Mouse (Mus musculus) A20 (cell line): ENCODE results near the gene Jag2.
A peak's percentile ranks its signal among the peaks of the same experiment; 100 is the strongest.

Source experiments
- DNase-seq: peaks from one replicate; pipeline ENCODE4 v3.0.0-alpha.2; 2011; ENCODE audit warnings: low read depth, low spot score

Gene Jag2

DNA sequence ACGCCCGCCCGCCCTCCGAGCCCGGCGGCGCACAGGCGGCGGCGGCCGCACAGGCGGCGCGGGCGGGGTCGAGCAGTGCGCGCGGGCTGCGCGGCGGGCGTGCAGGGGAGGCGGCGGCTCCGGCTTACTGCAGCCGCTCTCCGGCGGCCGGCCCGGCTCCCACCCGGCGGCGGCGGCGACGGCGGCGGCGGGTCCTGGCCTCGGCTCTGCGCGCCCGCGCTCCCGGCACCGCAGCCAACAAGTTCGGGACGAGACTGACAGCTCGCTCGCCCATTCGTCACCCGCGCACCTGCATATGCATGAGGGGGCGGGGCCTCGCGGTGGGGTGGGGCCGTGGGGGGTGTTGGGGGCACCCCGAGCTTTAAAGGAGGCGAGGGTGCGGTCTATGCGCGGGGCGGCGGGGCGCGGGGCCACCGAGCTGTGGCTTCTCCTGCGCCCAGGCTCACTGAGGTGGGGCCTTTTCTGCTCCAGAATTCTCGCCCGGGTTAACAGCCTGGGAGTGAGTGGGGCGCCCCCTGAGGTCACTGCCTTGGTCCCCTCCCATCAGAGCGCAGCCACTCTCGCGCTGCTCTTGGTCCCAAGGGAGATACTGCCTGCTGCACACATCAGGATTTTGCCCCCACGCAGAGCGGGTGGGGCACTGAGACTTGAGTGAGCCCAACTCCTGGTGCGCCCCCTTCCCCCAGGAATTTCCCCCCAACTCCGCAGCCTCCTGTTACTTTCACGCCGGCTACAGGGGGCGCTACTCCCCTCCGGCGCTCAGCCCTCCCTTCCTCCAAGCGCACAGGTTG lies at the start of gene Jag2:
Gene Jag2 (minus strand): TSS at position 215 of the 791 bp plus-strand sequence.
- peak; percentile 77 for DNase-seq

DNA sequence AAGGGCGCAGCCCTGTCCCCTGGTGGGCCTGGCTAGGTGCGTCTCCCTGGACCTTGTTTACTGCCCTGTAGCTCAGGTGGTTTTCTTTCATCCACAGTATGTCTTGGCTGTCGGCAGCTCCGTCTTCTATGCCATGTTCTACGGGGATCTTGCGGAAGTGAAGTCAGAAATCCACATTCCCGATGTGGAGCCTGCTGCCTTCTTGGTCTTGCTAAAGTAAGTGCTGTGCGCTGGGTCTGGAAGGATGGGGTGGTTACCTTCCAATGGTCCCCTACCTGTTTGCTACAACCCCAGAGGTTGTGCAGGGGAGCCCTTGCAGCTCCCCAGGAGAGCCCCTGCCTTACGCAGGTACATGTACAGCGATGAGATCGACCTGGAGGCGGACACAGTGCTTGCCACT lies 47.6 kb upstream of the Jag2 start:
- DNase-seq, result no peak

DNA sequence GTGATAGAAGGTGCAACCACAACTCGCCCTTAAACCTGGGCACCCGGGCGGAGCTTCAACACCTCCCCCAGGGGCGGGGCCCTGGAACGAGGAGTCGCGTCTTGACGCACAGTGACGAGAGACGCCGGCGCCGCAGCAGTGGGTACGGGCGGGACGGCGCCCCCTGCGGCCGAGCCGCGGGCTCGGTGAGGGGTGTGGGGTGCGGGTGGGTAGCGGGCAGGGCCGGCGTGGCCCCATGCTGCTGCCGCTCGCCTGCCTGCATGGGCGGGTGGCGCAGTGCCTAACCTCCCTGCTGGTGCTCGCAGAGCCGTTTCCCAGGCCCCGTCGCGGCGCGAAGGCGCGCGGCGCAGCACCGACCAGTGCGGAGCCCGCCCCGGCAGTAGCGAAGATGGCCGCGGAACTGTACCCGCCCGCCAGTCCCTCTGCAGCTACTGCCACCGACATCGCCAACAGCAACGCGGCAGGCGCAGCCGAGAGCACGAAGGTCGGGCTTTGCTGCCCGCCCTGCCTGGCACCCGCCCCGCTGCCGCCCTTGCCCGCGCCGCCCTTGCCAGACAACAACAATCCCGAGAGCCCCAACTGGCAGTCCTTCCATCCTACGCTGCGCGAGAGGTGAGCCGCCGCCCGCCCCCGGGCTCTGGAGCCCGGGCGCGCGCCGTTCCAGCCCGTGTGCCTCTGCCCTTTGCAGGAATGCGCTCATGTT lies 46.9 kb upstream of the Jag2 start, which contains the start of gene Btbd6:
Gene Btbd6 (plus strand): TSS at position 112 of the 703 bp plus-strand sequence.
- peak; percentile 92 for DNase-seq

DNA sequence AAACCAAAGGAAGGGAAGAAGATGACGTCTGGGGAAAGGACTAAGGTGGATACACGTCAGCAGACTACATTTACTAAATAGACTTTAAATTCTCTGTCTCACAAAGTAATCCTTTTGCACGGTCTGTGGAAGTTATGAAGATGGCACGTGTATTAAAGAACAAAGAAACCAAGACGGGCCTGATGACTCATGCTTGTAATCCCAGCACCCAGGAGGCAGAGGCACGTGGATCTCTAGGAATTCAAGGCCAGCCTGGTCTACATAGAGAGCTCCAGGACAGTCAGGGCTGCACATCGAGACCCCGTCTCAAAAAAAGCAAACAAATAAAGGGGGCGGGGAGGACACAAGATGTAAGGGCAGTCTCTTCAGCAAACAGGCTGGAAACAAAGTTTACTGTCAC lies 45.2 kb upstream of the Jag2 start:
- no peak for DNase-seq

DNA sequence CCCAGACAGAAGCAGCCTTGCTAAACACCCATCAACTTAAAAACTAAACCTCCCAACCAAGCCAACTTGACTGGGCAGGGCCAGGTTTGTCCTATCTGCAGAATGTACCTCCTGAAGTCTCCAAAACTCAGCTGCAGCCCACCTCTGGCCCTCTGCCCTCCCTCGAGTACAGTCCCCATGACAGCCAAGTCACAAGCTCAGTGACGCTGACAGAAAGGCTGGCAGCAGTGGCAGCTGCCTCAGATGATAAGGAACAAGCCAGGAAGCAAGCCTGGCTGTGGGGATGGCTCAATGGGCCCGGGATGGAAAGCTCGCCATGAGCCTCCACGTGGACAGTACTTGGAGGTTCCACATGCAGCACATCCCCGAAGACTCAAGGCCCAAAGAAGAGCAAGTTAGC lies 40.0 kb upstream of the Jag2 start:
- DNase-seq, result no peak

DNA sequence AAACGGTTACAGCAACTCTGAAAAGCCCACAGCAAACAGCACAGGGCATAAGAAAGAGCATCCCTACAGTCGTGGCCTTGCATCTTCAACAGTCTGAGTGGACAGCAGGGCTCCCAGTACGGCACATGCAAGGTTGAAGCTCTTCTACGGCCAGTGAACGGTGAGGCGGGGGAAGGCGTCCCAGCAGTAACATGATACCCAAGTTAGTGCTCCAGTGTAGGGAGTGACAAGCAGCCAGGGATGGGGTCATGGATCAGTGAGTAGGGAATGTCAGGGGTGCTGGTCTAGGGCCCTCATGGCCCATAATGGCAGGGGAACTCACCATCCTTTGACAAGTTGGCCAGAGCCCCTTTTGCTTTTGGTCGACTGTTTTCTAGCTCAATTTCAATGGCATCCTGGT lies 39.4 kb upstream of the Jag2 start:
- DNase-seq, result no peak

DNA sequence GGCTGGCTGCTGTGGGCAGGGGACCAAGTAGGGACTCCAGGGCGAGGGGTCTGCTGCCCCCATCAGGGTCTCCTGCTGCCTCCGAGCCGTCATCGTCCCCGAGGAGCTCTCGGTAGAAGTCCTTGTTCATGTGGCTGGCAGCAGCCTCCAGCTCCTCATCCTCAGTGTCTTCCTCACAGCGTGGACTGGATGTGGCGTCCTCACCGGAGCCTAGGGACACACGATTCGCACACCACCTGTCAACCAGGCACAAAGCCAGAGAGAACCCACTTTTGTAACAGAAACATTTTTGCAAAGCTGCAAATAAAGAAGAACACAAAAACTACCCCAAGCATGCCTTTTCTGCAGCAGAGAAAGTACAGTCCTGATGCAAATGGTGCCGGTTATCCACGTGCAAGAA lies 36.2 kb upstream of the Jag2 start:
- no peak for DNase-seq

DNA sequence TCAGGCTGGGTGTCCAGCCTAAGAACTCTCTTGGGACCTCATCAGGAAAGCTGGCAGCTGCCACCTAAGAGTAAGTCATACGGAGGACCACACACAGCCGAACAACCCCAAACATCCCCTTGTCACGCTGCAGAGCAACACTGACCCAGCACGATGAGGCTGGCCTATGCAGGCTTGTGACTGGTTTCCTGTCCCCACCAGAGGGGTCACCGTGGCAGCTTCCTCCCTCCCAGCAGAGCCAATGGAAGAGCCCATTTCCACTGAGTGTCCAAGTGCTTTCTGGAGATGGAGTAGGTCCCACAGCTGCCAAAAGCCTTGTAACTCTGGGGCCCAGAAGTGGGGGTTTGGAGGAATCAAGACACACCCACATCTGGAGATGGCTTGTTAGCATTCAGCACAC lies 32.3 kb upstream of the Jag2 start:
- no peak for DNase-seq

DNA sequence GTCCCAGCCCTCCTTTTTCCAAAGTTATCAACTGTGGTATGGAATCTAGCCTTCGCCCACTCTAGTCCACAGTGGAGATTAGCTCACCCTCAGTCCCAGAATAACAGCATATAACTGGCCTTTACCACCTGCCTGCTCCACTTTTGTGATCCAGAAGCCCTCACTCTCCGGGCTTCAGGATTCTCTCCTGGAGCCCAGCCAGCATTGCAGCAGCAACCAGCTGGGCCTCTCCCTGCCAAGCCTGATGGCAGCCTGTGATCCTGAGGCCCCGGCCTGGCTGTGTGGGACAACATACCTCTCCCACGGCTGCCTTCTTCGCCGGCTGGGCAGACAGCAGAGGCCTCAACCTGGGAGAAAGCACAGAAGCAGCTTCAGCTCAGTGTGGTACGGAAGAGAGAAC lies 31.9 kb upstream of the Jag2 start:
- no peak for DNase-seq

DNA sequence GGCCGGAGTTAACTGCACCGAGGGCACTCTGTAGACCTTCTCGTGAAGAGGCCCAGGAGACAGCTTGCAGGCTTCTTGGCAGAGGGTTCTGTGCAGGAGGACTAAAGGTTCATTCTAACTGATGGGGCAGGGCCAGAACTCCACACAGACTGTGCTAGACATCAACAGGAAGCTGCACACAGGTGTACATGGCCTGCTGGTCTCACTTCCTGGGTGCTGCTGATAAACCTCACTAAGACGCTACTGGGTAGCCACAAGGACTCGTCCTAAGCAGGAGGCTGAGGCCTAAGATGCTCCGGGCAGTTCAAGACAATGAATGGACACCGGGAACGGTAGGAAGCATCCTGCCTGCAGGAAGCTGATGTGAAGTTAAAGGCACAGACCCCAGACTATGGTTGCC lies 29.8 kb upstream of the Jag2 start:
- peak; percentile 53 for DNase-seq

DNA sequence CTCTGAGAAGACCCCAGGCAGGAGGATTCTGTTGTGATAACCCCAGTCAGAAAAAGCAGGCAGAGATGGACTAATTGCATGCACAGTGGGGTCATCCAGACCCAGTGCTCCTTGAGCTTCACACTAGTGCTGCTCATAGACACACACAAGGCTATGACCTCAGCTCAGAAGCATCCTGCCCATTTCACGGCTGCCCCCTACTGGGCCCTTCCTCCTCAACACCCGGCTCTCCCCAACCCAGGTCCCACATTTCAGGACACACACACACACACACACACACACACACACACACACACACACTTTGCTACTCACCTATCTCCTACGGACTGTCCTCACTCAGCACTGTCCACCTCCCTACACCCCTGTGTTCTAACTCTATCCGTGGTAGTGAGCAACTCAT lies 28.7 kb upstream of the Jag2 start:
- peak; percentile 27 for DNase-seq

DNA sequence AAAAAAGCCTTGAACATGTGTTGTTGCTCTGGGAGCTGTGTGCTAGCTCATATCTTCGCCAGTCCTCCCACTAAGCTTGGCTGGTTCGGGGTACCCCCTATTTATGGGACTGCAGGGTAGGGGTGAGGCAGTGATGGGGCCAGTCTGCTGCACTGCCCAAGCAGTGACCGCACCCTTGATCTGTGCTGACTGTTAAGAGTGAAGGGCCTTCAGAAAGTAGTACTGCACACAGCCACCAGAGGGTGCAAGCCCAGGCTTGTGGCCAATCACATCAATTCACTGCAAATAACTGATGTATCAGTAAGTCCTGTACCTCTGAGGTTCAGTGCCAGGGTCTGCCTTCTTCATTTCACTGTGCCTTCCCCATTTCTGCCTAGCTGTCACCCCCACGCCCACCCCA lies 26.2 kb upstream of the Jag2 start:
- DNase-seq, result peak; percentile 63

DNA sequence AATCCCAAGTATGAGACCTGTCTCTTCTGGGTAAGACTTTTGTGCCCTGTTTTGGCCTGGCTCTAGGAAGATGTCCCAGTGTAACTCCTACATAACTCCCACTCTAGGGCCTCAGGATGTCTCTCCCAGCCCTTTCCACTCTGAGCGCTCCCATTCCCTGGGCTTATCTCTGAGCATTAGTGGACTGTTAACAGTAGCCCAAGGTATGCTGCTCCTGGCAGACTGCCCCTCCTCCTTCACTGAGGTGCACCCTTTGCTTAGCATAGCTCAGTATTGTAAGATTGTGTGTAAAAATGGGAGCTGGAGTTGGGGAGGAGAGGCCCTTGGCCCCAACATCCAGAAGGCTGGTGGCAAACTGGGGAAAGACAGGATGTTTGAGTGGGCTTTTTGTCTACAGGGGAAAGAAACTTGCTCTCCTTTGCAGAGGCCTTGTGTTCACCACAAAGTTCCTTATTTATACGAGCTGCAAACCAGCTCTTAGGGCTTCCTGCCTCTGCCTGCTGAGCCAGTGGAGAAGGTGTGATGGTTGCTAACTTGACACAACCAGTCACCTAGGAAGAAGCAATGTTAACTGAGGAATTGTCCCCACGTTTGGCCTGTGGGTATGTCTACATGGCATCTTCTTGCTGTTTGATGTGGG lies 23.5 kb upstream of the Jag2 start:
- DNase-seq, result no peak

DNA sequence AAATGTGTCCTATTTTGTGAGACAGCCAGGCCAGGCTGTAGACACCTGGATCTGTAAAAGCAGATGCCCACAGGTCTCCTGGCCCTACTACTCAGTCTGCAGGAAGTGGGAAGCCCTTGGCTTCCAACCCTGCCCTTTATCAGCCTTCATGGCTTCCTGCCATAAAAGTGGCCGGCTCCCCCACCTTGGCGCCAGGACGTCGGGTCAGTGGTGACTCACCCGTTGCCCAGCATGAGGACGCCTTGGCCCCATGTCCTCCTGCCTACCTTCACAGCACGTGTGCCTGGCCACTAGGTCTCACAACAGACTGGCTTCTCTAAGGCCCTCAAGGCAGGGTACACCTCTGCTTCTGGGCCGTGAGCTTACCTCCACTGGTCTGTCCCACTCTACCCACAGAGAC lies 22.9 kb upstream of the Jag2 start:
- DNase-seq, result no peak

DNA sequence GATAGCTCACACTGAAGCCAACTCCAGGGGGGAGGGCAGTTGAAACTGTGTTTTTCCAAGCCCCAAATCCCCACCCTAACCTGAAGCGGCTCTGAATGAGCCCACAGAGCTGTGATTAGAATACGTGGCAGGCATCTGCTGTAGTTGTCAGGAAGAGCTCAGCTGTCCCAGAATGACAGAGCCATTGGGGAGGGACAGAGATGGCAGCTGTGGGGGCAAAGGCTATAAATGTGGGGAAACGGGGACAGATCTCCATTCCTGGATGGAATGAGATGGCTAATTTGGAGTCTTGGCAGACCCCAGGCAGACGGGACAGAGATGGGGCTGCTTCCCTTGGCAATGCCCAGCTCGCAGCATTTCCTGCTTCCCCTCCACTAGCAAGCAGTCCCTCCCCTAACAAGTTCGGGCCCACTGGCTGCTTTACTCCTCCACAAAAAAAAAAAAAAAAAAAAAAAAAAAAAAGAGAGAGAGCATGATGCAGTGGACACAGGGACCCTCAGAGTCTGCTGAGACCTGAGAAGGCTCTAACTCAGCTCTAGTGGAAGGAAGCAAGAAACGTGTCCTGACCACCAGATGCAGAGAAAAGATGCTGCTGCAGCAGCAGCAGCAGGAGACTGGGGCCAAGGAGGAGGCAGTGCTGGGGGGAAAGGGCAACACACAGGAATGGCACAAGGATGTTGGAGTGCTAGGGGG lies 21.7 kb upstream of the Jag2 start:
- no peak for DNase-seq

DNA sequence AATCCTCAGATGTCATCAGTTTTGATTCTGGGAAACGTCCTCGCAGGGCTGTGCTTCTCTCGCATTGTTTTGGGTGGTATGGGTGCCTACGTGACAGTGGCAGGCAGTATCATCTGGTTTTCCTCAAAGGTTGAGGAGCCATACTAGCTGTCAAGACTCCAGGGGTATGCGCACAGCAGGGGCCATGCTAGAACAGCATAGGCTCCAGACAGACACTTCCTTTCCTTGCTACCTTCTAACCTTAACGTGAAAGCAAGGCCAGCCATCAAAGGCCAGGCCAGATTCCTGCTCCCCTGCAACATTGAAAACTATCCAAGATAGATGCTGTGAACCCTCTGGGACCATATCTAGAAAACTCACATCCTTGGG lies 21.2 kb upstream of the Jag2 start:
- no peak for DNase-seq

DNA sequence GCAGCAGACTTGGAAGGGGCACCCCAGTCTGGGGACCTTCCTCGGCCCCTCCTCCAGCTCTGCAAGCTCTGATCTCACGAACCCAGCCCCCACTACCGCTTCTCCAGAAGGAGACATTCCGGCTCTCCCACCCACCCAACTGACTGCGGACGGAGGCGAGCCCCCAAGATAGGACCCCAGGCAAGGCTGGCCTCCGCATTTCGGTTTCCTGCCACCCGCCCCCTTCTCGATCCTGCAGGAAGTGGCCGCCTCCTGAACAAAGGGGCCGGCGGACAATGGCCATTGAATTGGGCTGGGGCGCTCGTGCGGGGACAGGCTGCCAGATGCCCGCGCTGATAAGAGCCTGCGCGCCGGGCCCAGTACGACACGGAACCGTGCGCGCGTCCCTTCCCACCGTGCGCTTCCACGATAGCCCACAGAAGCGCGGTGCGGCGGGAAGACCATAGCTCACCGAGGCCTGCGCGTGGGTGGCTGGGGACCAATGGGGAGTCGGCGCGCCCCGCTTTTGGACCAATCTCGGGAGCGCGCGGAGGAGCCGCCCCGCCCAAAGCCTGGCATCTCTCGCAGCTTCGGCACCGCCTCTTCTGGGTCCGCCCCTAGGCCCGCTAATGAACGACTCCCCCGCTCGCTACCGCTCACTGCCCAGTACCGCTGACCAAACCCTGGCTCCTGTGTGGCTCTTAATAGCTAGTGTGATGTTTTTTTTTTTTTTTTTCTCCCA lies 20.6 kb upstream of the Jag2 start:
- peak; percentile 78 for DNase-seq

DNA sequence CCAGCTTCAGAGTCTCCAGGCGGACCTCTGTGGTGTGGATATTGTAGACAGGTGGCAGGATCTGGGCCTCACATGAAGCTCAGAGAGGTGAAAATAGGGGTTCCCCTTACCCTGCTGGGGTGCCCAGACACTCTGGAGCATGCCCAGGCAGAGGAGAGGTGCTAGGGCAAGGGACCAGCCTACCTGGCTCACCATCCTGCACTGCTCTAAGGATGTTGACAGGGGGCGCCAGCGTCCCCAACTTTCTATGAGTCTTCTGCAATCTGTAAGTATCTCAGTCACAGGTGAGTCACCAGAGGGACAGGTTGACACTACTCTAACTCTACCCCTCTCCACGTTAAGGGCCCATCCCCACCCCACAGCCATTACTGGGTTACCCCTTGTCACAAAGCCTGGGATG lies 17.7 kb upstream of the Jag2 start:
- peak; percentile 61 for DNase-seq

DNA sequence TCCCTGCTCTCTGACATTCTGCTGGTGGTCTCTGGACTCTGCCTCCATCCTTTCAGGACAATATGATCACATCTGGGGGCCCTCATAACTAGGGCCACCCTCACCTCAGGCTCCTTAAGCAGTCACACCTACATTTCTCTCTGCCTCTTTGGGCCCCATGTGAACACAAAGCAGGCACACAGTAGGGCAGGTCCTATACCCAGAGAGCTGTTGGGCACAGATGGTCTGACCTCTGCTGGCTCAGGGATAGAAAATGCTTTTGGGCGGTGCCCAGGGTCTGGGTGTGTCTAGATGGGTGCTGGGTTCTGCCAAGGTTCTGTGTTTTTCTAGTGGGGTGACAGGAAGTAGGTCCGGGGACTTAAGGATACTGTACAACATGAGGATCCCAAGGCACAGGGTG lies 14.1 kb upstream of the Jag2 start:
- DNase-seq, result no peak

DNA sequence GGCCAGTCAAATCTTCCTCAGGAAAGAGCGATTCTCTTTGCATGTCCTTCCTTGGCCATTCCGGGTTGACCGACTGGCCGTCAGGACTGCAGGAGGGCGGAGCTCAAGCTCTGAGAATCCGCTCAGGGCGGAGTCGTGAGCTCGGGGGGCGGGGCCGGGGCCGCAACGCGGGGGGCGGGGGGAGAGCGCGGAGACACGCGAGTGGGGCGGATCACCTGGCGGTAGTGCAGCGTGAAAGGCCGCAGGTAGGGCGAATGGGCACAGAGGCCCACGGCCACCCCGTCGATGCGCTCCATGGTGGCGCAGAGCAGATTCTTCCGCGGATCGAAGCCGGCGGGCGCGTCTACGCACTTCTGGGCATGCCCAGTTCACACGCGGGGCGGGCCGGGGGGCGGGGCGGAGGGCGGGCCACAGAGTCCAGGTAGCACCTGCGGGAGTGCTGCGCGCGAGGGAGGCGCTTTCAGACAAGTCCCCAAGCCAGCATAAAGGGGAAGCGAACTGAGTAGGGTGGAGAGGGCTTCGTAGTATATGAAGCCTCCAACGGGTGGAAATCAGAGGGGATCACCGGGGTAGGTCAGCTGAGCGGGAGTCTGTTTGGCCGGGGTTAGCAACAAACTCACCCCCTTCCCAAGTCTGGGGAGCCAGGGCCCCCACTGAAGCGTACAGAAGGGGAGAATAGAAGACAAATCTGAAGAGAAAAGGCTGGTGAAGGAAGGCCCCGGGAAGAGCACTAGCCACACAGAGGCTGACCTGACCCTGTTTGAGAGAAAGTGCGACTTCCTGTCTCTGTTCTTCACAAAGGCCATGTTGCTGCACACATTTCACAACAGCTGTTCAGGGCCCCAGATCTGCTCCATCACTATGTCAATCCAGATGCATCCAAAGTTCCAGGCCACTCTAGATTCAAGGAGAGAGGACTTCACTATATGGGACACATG lies 12.5 kb upstream of the Jag2 start, which contains the start of gene Nudt14:
Gene Nudt14 (minus strand): TSS at position 349 of the 938 bp plus-strand sequence.
- DNase-seq, result peak; percentile 92
